12 mouse cellular contexts compared by ENCODE assay signal in the genomic region with DNA sequence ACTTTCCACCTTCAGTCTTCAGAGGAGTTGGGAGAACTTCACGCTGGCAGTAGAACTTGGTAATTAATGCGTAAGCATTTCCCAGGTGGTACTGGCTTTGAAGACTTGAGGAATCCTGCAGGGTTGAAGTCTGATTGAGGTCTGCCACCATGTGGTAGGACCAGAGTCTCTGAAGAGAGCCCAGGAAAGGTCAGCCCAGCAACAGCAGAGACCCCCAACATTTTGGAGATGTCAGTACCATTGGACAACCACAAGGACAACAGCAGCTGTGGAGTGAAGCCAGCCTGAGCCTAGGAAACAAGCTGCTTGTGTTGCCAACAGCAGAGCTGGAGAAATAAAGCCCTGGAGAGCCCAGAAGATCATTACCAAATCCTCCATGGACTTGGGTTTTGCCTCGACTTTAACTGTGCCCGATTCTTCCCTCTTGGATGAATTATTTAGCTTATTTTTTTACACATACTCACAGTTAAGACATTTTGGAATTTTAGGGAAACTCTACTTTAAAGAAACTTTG. TPM values are rescaled to one million over a fixed set of nuclear protein-coding genes. Genes with fewer than 3 reads are reported as not detected.
DNase-seq lines count a peak whose midpoint lies in the region; ATAC-seq and TF ChIP-seq lines count a peak whose summit lies in the region.
"Had no signal": no experiment of that assay in that cellular context is flagged by ENCODE, and none has a peak within 500 bp of the region (broad histone marks: within the 10 kb centered on the region; RNA-seq: fewer than 3 reads in every experiment).

No protein-coding gene starts in this region.

- no peaks in the 10 kb centered on the region for H3K9me3 ChIP-seq in heart, embryonic 11.5 days (replicated peaks; ENCODE audit: control insufficient read depth, low read length)
- H3K9me3 ChIP-seq: G1E; hindbrain, embryonic 12.5 days had no signal

- intact Hi-C loops in heart, adult 2 months (cut with DNase I) = no loop called here

- peak; percentile 24 to 27 for DNase-seq in heart, adult 2 months
- DNase-seq in lung, postnatal 10 days = peak; percentile 7
- DNase-seq in lung, postnatal 36 days = no peak
- DNase-seq in forelimb bud, embryonic 11.5 days (ENCODE audit: low read depth, low spot score) = peak; percentile 4
- peak; percentile 24 for DNase-seq in kidney, postnatal 14 days
- DNase-seq in right cerebral cortex, postnatal 36 days (ENCODE audit: low spot score in 2 of 2) = no peak
- no peak for DNase-seq in right cerebral cortex, postnatal 4 days

- H3K9ac ChIP-seq in heart, adult 2 months (ENCODE audit: low read depth, low read length) = no peak overlapping the region
- no peak overlapping the region for H3K9ac ChIP-seq in heart, embryonic 11.5 days (ENCODE audit: low read depth, low read length)
- H3K9ac ChIP-seq: hindbrain, embryonic 12.5 days; liver, embryonic 14.5 days had no signal

- no peak for TF ChIP-seq POLR2A in heart, adult 2 months (IDR thresholded peaks at IDR 0.05; ENCODE audit: insufficient read depth, low read depth, low read length)

- no peak overlapping the region for H3K4me3 ChIP-seq in heart, adult 2 months
- no peak overlapping the region for H3K4me3 ChIP-seq in heart, embryonic 11.5 days (ENCODE audit: low read depth, low read length)
- H3K4me3 ChIP-seq: hindbrain, embryonic 12.5 days had no signal

- peaks cover 36% of the 10 kb centered on the region for H3K36me3 ChIP-seq in heart, adult 2 months (ENCODE audit: control insufficient read depth, insufficient read depth, low read length)
- no peaks in the 10 kb centered on the region for H3K36me3 ChIP-seq in heart, embryonic 11.5 days (ENCODE audit: control insufficient read depth, insufficient read depth, low read length)
- H3K36me3 ChIP-seq: hindbrain, embryonic 12.5 days had no signal

- TF ChIP-seq CTCF in heart, adult 2 months (IDR thresholded peaks at IDR 0.05) = peak; percentile 52

- no peak overlapping the region for H3K27ac ChIP-seq in heart, adult 2 months
- no peak overlapping the region for H3K27ac ChIP-seq in heart, embryonic 11.5 days (ENCODE audit: low read depth, low read length)
- H3K27ac ChIP-seq: hindbrain, embryonic 12.5 days; liver, embryonic 14.5 days had no signal

- TF ChIP-seq EP300 in heart, adult 2 months (IDR thresholded peaks at IDR 0.05; ENCODE audit: insufficient read depth, low read depth, low read length) = no peak

- ATAC-seq in heart, embryonic 11.5 days (replicated peaks; ENCODE audit: insufficient number of reproducible peaks, low FRiP score, low TSS enrichment) = no peak
- ATAC-seq: forebrain, embryonic 14.5 days had no signal

- H3K4me2 ChIP-seq in heart, embryonic 11.5 days = no peak overlapping the region
- H3K4me2 ChIP-seq: hindbrain, embryonic 12.5 days had no signal

- 43% methylated on average over 4 of the region's 4 CpGs for WGBS in heart, adult 2 months
- WGBS in heart, embryonic 11.5 days (ENCODE audit: insufficient replicate concordance) = 63% methylated on average over 4 of the region's 4 CpGs

- H3K27me3 ChIP-seq in heart, adult 2 months (ENCODE audit: control insufficient read depth, insufficient read depth, low read length) = no peaks in the 10 kb centered on the region
- no peaks in the 10 kb centered on the region for H3K27me3 ChIP-seq in heart, embryonic 11.5 days (ENCODE audit: control insufficient read depth, insufficient read depth, low read length)
- H3K27me3 ChIP-seq: hindbrain, embryonic 12.5 days had no signal

- peaks cover 5% of the 10 kb centered on the region; the same call in 1 of the 2 replicates for H3K79me2 ChIP-seq in heart, adult 2 months (replicated peaks; ENCODE audit: control insufficient read depth, insufficient read depth, low read length)

- H3K4me1 ChIP-seq in heart, adult 2 months (ENCODE audit: control insufficient read depth, insufficient read depth, low read length) = peaks cover 10% of the 10 kb centered on the region
- peaks cover 9% of the 10 kb centered on the region; the same call in 1 of the 2 replicates for H3K4me1 ChIP-seq in heart, embryonic 11.5 days (ENCODE audit: control insufficient read depth, insufficient read depth, low read length)

RNA-seq across cellular contexts. Expression of a gene that starts 27.4 kb away (rescaled TPM):
- 10 to 100 TPM; 79.2 to 88.7 TPM for total RNA-seq in heart, adult 2 months (2021)
- 15.8 and 36.9 TPM in 2 replicates for polyA plus RNA-seq in heart, adult 2 months (2012; rRNA removed)
- 15.3 and 15.4 TPM in 2 replicates for polyA plus RNA-seq in heart, embryonic 11.5 days (2014; fragmentation: Nextera tagmentation; extraction: Ambion mirVana)

Comparison
In these comparisons a context has a peak if more than half of its experiments do, and no peak if none do; other contexts are left out.
1. DNase-seq: peak in heart, adult 2 months (2 of 2), lung, postnatal 10 days (single experiment), forelimb bud, embryonic 11.5 days (single experiment) and kidney, postnatal 14 days (single experiment); none in lung, postnatal 36 days (single experiment), right cerebral cortex, postnatal 36 days (0 of 2) and right cerebral cortex, postnatal 4 days (single experiment).